Mouse (Mus musculus) hindbrain, embryonic 10.5 days (tissue): Measurements from ENCODE around the gene Wdr47. TPM values are rescaled to one million over a fixed set of nuclear protein-coding genes. Genes with fewer than 3 reads are reported as not detected.

Experiments used
- DNase-seq: peaks from one replicate; pipeline ENCODE4 v3.0.0-alpha.2; 2017; ENCODE audit warnings: low spot score
- H3K27ac ChIP-seq: fragments of 300-500 bp; sonication (generic); 2 replicates; pipeline ENCODE4 v1.5.1; 2016; ENCODE audit warnings: mild to moderate bottlenecking, moderate library complexity
- H3K27me3 ChIP-seq: fragments of 300-500 bp; sonication (generic); 2 replicates; pipeline ENCODE4 v1.6.1; 2016; ENCODE audit warnings: mild to moderate bottlenecking; ENCODE audit not compliant: poor library complexity, insufficient read depth, severe bottlenecking
- H3K36me3 ChIP-seq: fragments of 300-500 bp; sonication (generic); 2 replicates; pipeline ENCODE4 v1.6.1; 2016; ENCODE audit warnings: mild to moderate bottlenecking, moderate library complexity
- H3K4me1 ChIP-seq: fragments of 300-500 bp; sonication (generic); replicated peaks from 2 replicates; pipeline ENCODE4 v1.6.1; 2016; ENCODE audit warnings: mild to moderate bottlenecking
- H3K4me3 ChIP-seq: fragments of 300-500 bp; sonication (generic); 2 replicates; pipeline ENCODE4 v1.5.1; 2016; ENCODE audit warnings: mild to moderate bottlenecking, moderate library complexity
- H3K9me3 ChIP-seq: fragments of 300-500 bp; sonication (generic); 2 replicates; pipeline ENCODE4 v1.6.1; 2016; ENCODE audit warnings: mild to moderate bottlenecking, moderate library complexity
- WGBS: fragments of 180-500 bp; shearing (Covaris S2); methylation state at CpG from one replicate; pipeline ENCODE4 v1.1.7; 2016; 5-methylcytosine and 5-hydroxymethylcytosine counted together
- polyA plus RNA-seq: library from polyadenylated mRNA; unstranded; fragments of >200 nt; fragmentation: Nextera tagmentation; extraction: Ambion mirVana; gene quantifications from 2 replicates; pipeline ENCODE4 v1.2.1, GENCODE M21; 2016

Wdr47 gene
- polyA plus RNA-seq, 1 experiment from 2014 or later, result 35.1 TPM

DNA sequence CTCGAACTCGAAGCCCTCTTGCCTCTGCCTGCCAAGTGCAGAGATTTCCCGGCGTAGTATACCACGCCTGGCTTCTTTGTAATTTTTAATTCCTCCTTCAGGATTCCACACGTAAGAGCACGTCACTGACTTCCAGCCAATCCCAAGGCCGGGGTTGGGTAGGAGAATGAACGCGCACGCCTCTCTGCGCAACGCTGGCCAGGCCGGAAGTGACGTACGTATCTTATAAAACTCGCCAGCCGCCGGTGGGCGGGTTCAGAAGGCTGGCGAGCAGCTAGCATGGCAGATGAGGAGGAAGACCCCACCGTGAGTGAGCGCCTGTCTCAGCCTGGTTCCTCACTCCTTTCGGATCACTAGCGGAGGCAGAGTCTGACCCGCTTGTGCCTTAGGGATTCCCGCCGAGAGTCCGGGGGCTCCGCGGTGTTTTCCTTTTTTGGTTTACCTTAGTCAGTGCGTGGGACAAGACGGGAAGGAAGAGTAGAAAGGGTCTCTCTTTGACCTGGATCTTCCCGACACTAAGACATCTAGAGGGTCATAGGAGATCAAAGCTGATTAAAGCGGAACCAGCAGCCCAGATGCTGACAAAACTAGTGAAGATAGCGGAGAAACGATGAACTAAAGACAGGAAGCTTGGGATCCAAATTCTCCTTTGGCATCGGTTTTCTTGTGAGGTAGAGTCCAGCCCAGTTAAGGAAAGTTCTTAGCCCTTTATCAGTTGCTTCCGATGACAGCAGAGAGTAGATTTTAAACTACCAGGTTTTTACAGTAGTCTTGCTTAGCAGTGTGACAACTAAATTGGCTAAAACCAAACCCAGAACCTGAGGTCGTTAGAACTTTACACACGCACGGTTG lies 19.4 kb upstream of the Wdr47 start, which contains the start of gene Taf13:
TSS of gene Taf13 (plus strand) at position 256 of the 852 bp plus-strand sequence.
- Histone ChIP-seq H3K4me1 (peaks cover 54% of the 10 kb centered on the region), H3K36me3 (peaks cover 9% of the 10 kb centered on the region), H3K9me3 (no peaks in the 10 kb centered on the region), H3K27me3 (no peaks in the 10 kb centered on the region), H3K4me3 (peak within 1 kb of the TSS; percentile 67), H3K27ac (peak within 1 kb of the TSS; percentile 87)
- DNase-seq, result peak; percentile 96
- WGBS, result 2% methylated on average over 42 of the region's 42 CpGs

DNA sequence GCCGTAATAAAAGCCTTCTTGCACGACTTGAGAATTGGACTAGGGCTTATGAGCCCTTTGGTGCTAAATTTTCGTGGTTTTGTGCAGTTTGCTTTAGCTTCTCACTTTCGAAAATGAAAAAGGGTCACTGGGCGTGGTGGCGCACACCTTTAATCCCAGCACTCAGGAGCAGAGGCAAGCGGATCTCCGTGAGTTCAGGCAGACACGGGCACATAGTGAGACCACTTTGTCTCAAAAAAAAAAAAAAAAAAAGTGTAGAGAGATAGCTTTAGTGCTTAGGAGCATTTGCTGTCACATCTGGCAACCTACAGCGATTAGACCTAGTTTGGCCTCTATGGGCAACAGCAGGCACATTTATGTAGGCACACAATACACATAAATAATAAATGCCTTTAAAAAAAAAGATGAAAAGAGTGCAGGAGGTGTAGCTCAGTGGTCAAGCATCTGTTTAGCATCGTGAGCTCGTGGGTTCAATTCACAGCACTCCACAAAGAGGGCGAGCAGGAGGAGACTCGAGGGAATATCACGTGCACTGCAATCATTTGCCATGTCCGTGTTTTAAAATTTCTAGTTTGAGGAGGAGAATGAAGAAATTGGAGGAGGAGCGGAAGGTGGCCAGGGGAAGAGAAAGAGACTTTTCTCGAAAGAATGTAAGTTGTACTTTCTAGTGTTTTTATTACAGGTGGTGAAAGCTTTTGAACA lies 18.6 kb upstream of the Wdr47 start:
- WGBS, result 53% methylated on average over 18 of the region's 18 CpGs

DNA sequence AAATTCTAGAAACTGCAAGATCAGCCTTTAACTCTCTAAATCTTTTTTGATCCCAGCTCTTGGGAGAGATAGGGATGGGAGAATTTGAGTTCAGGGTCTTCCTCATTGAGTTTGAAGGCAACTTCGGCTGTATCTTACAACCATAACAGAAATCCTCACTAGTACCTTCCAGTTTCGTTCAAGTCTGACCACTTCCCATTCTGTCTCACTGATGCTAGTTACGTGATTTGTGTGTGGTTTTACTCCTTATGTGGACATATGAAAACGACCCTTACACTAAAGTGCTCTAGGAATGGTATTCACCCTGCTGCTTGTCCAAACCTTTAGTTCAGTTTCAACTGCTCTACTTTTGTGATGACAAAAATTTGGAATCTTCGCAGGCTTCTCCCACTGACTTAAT lies 17.1 kb upstream of the Wdr47 start:
- Histone ChIP-seq H3K36me3 (peaks cover 32% of the 10 kb centered on the region), H3K4me3 (no peak overlapping the region), H3K27ac (no peak overlapping the region), H3K9me3 (no peaks in the 10 kb centered on the region), H3K4me1 (peaks cover 35% of the 10 kb centered on the region), H3K27me3 (no peaks in the 10 kb centered on the region)
- WGBS, result 93% methylated on average over 5 of the region's 5 CpGs
- DNase-seq, result no peak

More for the DNA sequence above, 18.6 kb upstream of the Wdr47 start:
- Histone ChIP-seq H3K27ac (peak overlapping the region; percentile 87), H3K27me3 (no peaks in the 10 kb centered on the region), H3K36me3 (peaks cover 16% of the 10 kb centered on the region), H3K4me3 (peak overlapping the region; percentile 67), H3K9me3 (no peaks in the 10 kb centered on the region), H3K4me1 (peaks cover 50% of the 10 kb centered on the region)
- no peak for DNase-seq

DNA sequence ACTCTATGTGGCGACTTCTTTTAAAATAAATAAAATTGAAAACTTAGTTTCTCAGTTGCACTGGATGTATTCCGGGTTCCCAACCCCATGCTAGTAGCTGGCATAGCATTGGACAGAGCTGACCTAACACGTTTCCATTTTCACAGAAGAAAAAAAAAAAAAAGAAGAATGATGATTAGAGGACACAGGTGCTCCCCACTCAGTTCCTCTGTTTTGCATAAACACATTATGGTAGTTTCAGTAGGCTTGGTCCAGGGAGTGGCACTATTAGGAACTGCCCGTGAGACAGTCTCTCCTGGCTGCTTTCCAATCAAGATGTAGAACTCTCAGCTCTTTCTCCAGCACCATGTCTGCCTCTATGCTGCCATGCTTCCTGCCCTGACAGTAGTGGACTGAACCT lies 6.5 kb upstream of the Wdr47 start:
- 82% methylated on average over 4 of the region's 4 CpGs for WGBS
- no peaks in the 10 kb centered on the region for H3K27me3 ChIP-seq
- no peaks in the 10 kb centered on the region; the same call in 1 of the 2 replicates for H3K4me1 ChIP-seq
- no peak for DNase-seq
- H3K4me3 ChIP-seq, result no peak overlapping the region
- H3K27ac ChIP-seq, result no peak overlapping the region
- H3K36me3 ChIP-seq, result peaks cover 27% of the 10 kb centered on the region
- H3K9me3 ChIP-seq, result no peaks in the 10 kb centered on the region

DNA sequence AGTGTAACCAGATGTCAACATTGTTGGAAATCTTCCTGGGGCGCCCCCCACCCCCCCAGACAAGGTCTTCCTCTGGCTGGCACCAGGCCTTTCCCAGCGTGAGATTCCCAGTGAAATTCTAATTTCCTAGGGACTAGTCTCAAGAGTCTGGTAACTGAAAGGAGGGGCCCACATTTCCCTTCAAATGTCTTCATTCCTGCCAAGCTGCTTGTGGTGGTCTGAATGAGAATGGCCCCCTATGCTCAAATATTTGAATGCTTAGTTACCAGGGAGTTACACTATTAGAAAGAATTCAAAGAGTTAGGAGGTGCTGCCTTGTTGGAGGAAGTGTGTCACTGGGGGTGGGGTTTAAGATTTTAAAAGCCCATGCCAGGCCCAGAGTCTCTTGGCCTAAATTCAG lies 2.6 kb upstream of the Wdr47 start:
- Histone ChIP-seq H3K9me3 (no peaks in the 10 kb centered on the region), H3K4me3 (no peak overlapping the region), H3K36me3 (peaks cover 7% of the 10 kb centered on the region; the same call in 1 of the 2 replicates), H3K27ac (no peak overlapping the region; the same call in 1 of the 2 replicates), H3K27me3 (no peaks in the 10 kb centered on the region), H3K4me1 (peaks cover 22% of the 10 kb centered on the region)
- WGBS, result 39% methylated on average over 2 of the region's 2 CpGs
- no peak for DNase-seq

DNA sequence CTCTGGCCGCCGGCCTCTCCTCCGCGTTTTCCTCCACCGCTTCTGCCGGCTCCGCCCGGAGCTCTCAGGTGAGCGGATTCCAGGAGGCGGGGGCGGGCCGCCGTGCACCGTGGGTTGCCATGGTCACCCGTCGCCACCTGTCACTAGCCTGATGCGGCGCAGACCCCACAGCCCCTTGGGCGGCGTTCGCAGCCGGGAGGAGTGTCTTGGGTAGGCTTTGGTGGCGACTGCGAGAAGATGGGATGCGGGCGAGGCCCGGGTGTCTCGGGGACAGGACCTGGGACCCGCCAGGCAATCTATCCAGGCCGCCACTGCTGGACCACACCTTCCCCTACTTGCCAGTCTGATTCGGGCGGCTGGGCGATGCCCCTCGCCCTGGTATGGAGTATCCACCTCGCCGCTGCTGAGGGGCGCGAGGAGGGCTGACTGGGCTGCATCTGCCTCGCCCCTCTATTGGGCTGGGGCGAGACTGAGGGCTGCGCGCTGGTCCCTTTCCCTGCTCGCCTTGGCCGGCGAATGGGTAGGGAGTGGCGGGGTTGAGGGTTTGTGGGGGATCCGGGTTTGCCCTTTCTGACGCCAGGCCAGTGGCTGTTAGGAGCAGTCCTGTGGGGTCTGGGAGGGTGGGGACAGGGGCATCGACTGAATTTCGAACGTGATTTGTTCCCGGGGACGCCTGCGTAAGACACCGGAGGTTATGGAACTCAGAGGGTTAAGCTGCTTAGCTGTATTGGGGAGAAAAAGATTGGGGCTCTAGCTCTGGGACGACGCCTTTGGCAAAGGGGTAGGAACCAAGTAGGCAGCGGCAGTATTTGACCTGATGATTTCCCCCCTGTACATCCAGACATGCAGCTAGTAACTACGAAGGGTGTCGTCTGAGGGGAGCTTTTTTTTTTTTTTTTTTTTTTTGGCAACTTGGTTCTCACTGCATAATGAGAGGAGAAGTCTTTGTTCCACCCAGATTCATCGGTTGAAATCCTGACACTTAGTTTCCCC lies 747 bp downstream of the Wdr47 start:
- H3K27me3 ChIP-seq, result no peaks in the 10 kb centered on the region
- peaks cover 22% of the 10 kb centered on the region for H3K4me1 ChIP-seq
- H3K27ac ChIP-seq, result peak overlapping the region; percentile 92
- H3K4me3 ChIP-seq, result peak overlapping the region; percentile 99
- DNase-seq, result no peak
- H3K36me3 ChIP-seq, result no peaks in the 10 kb centered on the region
- WGBS, result under 1% methylated on average over 61 of the region's 61 CpGs
- no peaks in the 10 kb centered on the region for H3K9me3 ChIP-seq

DNA sequence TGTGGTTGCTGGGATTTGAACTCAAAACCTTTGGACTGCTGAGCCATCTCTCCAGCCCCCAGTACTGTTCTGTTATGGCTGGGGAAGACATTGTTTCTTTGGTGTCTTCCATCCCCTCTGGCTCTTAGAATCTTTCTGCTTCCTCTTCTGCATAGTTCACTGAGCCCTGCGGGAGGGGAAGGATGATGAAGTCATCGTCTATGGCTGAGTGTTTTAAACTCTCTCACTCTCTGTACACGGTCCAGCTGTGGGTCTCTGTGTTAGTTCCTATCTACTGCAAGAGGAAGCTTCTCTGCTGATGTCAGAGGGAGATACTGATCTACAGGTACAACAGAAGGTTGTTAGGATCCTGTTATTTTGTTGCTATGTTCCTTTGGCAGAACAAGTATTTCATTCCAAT lies 17.8 kb downstream of the Wdr47 start:
- H3K4me1 ChIP-seq, result no peaks in the 10 kb centered on the region
- 71% methylated on average over 3 of the region's 3 CpGs for WGBS
- DNase-seq, result no peak
- peaks cover 25% of the 10 kb centered on the region for H3K36me3 ChIP-seq
- no peak overlapping the region for H3K27ac ChIP-seq
- no peak overlapping the region for H3K4me3 ChIP-seq
- H3K27me3 ChIP-seq, result no peaks in the 10 kb centered on the region
- H3K9me3 ChIP-seq, result no peaks in the 10 kb centered on the region

DNA sequence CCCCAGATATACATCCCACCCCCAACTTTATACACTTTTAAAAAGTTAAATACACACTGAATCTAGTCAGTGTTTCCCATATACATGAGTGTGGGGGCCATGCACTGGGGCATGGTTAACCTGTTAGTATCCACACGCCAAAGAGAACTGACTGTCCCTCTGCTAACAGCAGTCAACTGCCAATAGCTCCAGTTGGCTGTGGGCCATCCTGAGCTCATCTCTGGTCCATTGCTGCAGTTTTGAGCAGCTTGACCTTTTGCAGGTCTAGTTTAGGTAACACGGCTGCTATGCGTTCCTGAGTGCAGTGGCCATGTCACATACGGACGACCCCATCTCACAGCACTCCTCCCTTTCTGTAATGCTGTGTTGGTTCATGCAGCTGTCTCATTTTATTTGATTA lies 43.7 kb downstream of the Wdr47 start:
- Histone ChIP-seq H3K9me3 (no peaks in the 10 kb centered on the region), H3K27ac (no peak overlapping the region), H3K4me1 (no peaks in the 10 kb centered on the region), H3K4me3 (no peak overlapping the region), H3K27me3 (no peaks in the 10 kb centered on the region), H3K36me3 (peaks cover 21% of the 10 kb centered on the region)
- 92% methylated on average over 5 of the region's 5 CpGs for WGBS
- DNase-seq, result no peak

DNA sequence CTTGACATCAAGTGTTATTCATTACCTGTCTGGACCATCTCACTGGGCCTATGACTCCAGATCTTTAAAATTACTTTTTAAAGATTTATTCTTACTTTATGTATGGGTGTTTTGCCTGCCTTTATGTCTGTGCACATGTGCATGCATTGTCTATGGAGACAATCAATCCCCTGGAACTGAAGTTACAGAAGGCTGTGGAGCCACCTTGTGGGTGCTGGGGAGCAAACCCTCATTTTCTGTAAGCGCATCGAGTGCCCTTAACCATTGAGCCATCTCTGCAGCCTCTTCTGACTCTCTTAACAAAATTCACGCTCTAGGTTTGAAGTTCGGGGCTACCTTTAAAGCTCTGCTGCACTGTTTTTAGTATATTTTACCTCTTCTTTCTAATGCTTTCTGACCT lies 48.3 kb downstream of the Wdr47 start:
- no peak overlapping the region for H3K4me3 ChIP-seq
- WGBS, result 70% methylated on average over 4 of the region's 4 CpGs
- no peak overlapping the region for H3K27ac ChIP-seq
- peaks cover 21% of the 10 kb centered on the region for H3K36me3 ChIP-seq
- H3K4me1 ChIP-seq, result no peaks in the 10 kb centered on the region
- no peak for DNase-seq
- H3K9me3 ChIP-seq, result no peaks in the 10 kb centered on the region
- H3K27me3 ChIP-seq, result no peaks in the 10 kb centered on the region

DNA sequence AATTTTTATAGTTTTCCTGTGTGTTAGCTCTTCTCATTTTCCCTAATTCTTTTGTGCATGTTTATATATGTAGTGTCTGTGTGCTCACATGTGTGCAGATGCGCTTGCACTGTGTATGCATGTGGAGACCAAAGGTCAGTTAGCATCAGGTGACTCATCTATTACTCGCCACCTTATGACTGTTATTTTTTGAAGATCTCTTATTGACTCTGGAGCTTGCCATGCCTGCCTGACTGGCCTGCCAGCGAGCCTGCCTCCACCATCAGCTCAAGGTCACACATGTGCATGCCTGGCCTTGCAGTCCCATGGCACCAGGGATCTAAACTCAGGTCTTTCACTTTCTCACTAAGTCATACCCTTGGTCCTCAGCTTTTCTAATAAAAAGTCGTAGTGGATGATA lies 49.9 kb downstream of the Wdr47 start:
- H3K9me3 ChIP-seq, result no peaks in the 10 kb centered on the region
- no peak overlapping the region for H3K4me3 ChIP-seq
- H3K36me3 ChIP-seq, result peaks cover 33% of the 10 kb centered on the region
- 88% methylated on average over 4 of the region's 4 CpGs for WGBS
- H3K4me1 ChIP-seq, result no peaks in the 10 kb centered on the region
- no peak for DNase-seq
- no peak overlapping the region for H3K27ac ChIP-seq
- no peaks in the 10 kb centered on the region for H3K27me3 ChIP-seq

DNA sequence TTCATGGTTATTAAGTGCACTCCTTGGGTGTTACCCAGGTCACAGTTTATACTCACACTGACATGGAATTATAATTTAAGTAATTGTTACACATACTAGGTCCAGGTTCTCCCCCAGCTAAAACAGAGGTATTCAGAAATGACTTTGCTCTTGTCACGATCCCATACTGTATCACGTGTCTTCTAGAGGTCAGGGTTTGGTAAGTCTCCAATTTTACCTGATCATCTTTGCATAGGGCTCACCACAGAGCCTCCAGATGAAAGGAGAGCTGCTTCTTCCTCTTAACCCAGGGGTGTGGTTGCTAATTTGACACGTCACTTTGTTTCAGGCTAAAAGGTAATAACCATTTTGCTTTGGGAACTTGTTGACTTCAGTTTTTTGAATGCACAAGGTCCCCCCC lies 53.8 kb downstream of the Wdr47 start:
- Histone ChIP-seq H3K9me3 (no peaks in the 10 kb centered on the region), H3K36me3 (peaks cover 34% of the 10 kb centered on the region), H3K27me3 (no peaks in the 10 kb centered on the region), H3K4me3 (no peak overlapping the region), H3K4me1 (no peaks in the 10 kb centered on the region), H3K27ac (no peak overlapping the region)
- DNase-seq, result no peak
- WGBS, result 91% methylated on average over 3 of the region's 3 CpGs

DNA sequence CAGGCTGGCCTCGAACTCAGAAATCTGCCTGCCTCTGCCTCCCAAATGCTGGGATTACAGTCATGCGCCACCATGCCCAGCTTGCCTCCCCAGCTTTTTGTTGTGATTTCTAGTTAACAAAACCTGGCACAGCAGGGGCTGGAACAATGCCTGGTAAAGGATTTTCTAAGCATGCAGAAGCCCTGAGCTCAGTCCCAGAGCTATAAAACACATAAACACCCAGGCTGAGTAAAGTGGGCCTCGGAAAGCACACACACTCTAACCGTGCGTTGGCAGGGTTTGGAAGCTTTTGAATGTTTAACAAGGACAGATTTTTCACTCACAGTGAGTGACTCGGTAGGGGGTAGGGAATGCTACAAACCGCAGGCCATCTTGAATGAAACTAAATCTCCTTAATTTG lies 55.0 kb downstream of the Wdr47 start:
- no peak for DNase-seq
- no peak overlapping the region for H3K27ac ChIP-seq

More for the DNA sequence above, 55.0 kb downstream of the Wdr47 start:
- peaks cover 33% of the 10 kb centered on the region for H3K36me3 ChIP-seq
- 63% methylated on average over 7 of the region's 7 CpGs for WGBS
- H3K9me3 ChIP-seq, result no peaks in the 10 kb centered on the region
- H3K4me1 ChIP-seq, result no peaks in the 10 kb centered on the region
- H3K4me3 ChIP-seq, result no peak overlapping the region
- no peaks in the 10 kb centered on the region for H3K27me3 ChIP-seq
